Mouse (Mus musculus) A20 (cell line): ENCODE results near the gene Clec18a.
A peak's percentile ranks its signal among the peaks of the same experiment; 100 is the strongest.
"Not testable (repeated sequence)": the region's sequence is repeated elsewhere in the genome, so short reads cannot be mapped to it uniquely, and the experiment has no call there.

ENCODE experiments used
- DNase-seq: peaks from one replicate; pipeline ENCODE4 v3.0.0-alpha.2; 2011; ENCODE audit warnings: low read depth, low spot score

Clec18a gene

GRCm38 (mm10) chr8:111056158-111056663 is 36.0 kb downstream of the Clec18a start, which contains the start of gene Exosc6:
Gene Exosc6 (plus strand): TSS chr8:111056339.
- peak; percentile 97 for DNase-seq

- no peak for DNase-seq
Measured at GRCm38 (mm10) chr8:111055661-111056060, 36.6 kb downstream of the Clec18a start.

GRCm38 (mm10) chr8:111055031-111055634 is 37.1 kb downstream of the Clec18a start:
- no peak for DNase-seq

GRCm38 (mm10) chr8:111053827-111054518 is 38.3 kb downstream of the Clec18a start:
- DNase-seq, result no peak

- DNase-seq, result no peak
Measured at GRCm38 (mm10) chr8:111049106-111049505, 43.1 kb downstream of the Clec18a start.

- DNase-seq, result no peak
Measured at GRCm38 (mm10) chr8:111048694-111049093, 43.5 kb downstream of the Clec18a start.

GRCm38 (mm10) chr8:111044003-111044734 is 48.1 kb downstream of the Clec18a start:
- DNase-seq, result no peak

GRCm38 (mm10) chr8:111042546-111042945 is 49.7 kb downstream of the Clec18a start:
- DNase-seq, result no peak

GRCm38 (mm10) chr8:111036591-111036990 is 55.6 kb downstream of the Clec18a start:
- no peak for DNase-seq

GRCm38 (mm10) chr8:111034276-111034675 is 58.0 kb downstream of the Clec18a start:
- DNase-seq, result no peak

- DNase-seq, result peak; percentile 100
Measured at GRCm38 (mm10) chr8:111033482-111034215, 58.6 kb downstream of the Clec18a start.

GRCm38 (mm10) chr8:111032916-111033315 is 59.3 kb downstream of the Clec18a start, which contains the start of gene Aars:
Gene Aars (plus strand): TSS chr8:111033144.
- no peak for DNase-seq

- no peak for DNase-seq
Measured at GRCm38 (mm10) chr8:111031572-111031971, 60.7 kb downstream of the Clec18a start, which contains the start of gene Ddx19b. Gene Ddx19b (minus strand): TSS chr8:111031751.

- peak; percentile 69 for DNase-seq
Measured at GRCm38 (mm10) chr8:111030045-111030444, 62.2 kb downstream of the Clec18a start.

- DNase-seq, result peak; percentile 91
Measured at GRCm38 (mm10) chr8:111029589-111029988, 62.6 kb downstream of the Clec18a start.

- DNase-seq, result peak; percentile 94
Measured at GRCm38 (mm10) chr8:111027391-111027937, 64.8 kb downstream of the Clec18a start.

- not testable (repeated sequence) for DNase-seq
Measured at GRCm38 (mm10) chr8:111026609-111027008, 65.6 kb downstream of the Clec18a start.

GRCm38 (mm10) chr8:111010230-111010991 is 81.8 kb downstream of the Clec18a start:
- DNase-seq, result not testable (repeated sequence)
